Mouse (Mus musculus) olfactory bulb, adult 2 months (tissue): ENCODE data around the gene Abhd2.

Source experiments
- CTCF ChIP-seq: fragments of 200-500 bp; IDR thresholded peaks from 2 replicates; pipeline ENCODE4 v1.5.1; 2012; ENCODE audit warnings: low read depth, mild to moderate bottlenecking, low read length, moderate library complexity; ENCODE audit not compliant: insufficient read depth
- POLR2A ChIP-seq: fragments of 200-500 bp; IDR thresholded peaks from 2 replicates; pipeline ENCODE4 v1.6.1; 2012; ENCODE audit warnings: mild to moderate bottlenecking, low read depth, low read length, moderate library complexity; ENCODE audit not compliant: insufficient read depth

GRCm38 (mm10) chr7:79398426-79398825 lies 125.4 kb downstream of the Abhd2 start:
- TF ChIP-seq CTCF (no peak), POLR2A (no peak)
